Mouse (Mus musculus): ENCODE results near the gene Stfa3.

- TF ChIP-seq CTCF (IDR thresholded peaks at IDR 0.05; ENCODE audit: extremely low read depth, insufficient read length, insufficient replicate concordance, low read depth, low read length) (no peak), POLR2A (IDR thresholded peaks at IDR 0.05; ENCODE audit: low read depth, low read length) (no peak)
Measured at GRCm38 (mm10) chr16:36475530-36475929, 20.3 kb upstream of the Stfa3 start.
